In genomic region chr13:9601350-9601749, GRCm38 (mm10) we compare ENCODE assay signal across 32 mouse cellular contexts.
"Had no signal": no experiment of that assay in that cellular context is flagged by ENCODE, and none has a peak within 500 bp of the region (broad histone marks: within the 10 kb centered on the region; RNA-seq: fewer than 3 reads in every experiment).

No protein-coding gene starts in this region.

- H3K9me3 ChIP-seq: limb, embryonic 10.5 days; limb, embryonic 12.5 days; limb, embryonic 13.5 days; limb, embryonic 15.5 days; liver, embryonic 12.5 days; liver, embryonic 13.5 days; liver, embryonic 15.5 days; lung, embryonic 15.5 days; megakaryocyte, embryonic 14.5 days; midbrain, embryonic 10.5 days; midbrain, embryonic 12.5 days; midbrain, embryonic 13.5 days; midbrain, embryonic 15.5 days; neural tube, embryonic 12.5 days had no signal

- H3K27ac ChIP-seq: limb, embryonic 10.5 days; limb, embryonic 12.5 days; limb, embryonic 13.5 days; limb, embryonic 15.5 days; liver, embryonic 12.5 days; liver, embryonic 13.5 days; liver, embryonic 14.5 days; liver, embryonic 15.5 days; lung, embryonic 15.5 days; macrophage; midbrain, embryonic 10.5 days; midbrain, embryonic 12.5 days; midbrain, embryonic 13.5 days; midbrain, embryonic 15.5 days; neural tube, embryonic 12.5 days had no signal

- H3K4me3 ChIP-seq: limb, embryonic 10.5 days; limb, embryonic 12.5 days; limb, embryonic 13.5 days; limb, embryonic 15.5 days; liver, embryonic 12.5 days; liver, embryonic 13.5 days; liver, embryonic 15.5 days; lung, embryonic 15.5 days; megakaryocyte, embryonic 14.5 days; midbrain, embryonic 10.5 days; midbrain, embryonic 12.5 days; midbrain, embryonic 13.5 days; midbrain, embryonic 15.5 days; myocyte; neural tube, embryonic 12.5 days had no signal

- H3K4me2 ChIP-seq: limb, embryonic 12.5 days; limb, embryonic 13.5 days; limb, embryonic 15.5 days; liver, embryonic 11.5 days; liver, embryonic 12.5 days; liver, embryonic 13.5 days; liver, embryonic 15.5 days; lung, embryonic 14.5 days; lung, embryonic 15.5 days; midbrain, embryonic 11.5 days; midbrain, embryonic 12.5 days; midbrain, embryonic 13.5 days; midbrain, embryonic 15.5 days; neural tube, embryonic 12.5 days had no signal

- H3K27me3 ChIP-seq: limb, embryonic 12.5 days; limb, embryonic 13.5 days; limb, embryonic 15.5 days; liver, embryonic 12.5 days; liver, embryonic 13.5 days; liver, embryonic 15.5 days; lung, embryonic 15.5 days; megakaryocyte, embryonic 14.5 days; midbrain, embryonic 12.5 days; midbrain, embryonic 13.5 days; midbrain, embryonic 15.5 days; neural tube, embryonic 12.5 days had no signal

- H3K9ac ChIP-seq: limb, embryonic 12.5 days; limb, embryonic 13.5 days; limb, embryonic 15.5 days; liver, embryonic 12.5 days; liver, embryonic 13.5 days; liver, embryonic 14.5 days; liver, embryonic 15.5 days; liver, postnatal 0 days; lung, embryonic 14.5 days; lung, embryonic 15.5 days; midbrain, embryonic 12.5 days; midbrain, embryonic 13.5 days; midbrain, embryonic 15.5 days; neural tube, embryonic 12.5 days had no signal

- DNase-seq: left cerebral cortex, postnatal 4 days; liver; liver, embryonic 13.5 days; liver, postnatal 0 days; lung, adult 18-20 months; lung, adult 2 months; lung, embryonic 14.5 days; lung, postnatal 10 days; lung, postnatal 14 days; lung, postnatal 36 days; lung, postnatal 4 days; midbrain, embryonic 14.5 days had no signal

- H3K36me3 ChIP-seq: limb, embryonic 10.5 days; liver, embryonic 12.5 days; liver, embryonic 13.5 days; liver, embryonic 15.5 days; midbrain, embryonic 15.5 days had no signal

- ATAC-seq: liver, embryonic 12.5 days; liver, postnatal 0 days; lung, postnatal 0 days; midbrain, embryonic 13.5 days; midbrain, embryonic 15.5 days; midbrain, embryonic 16.5 days had no signal

- H3K4me1 ChIP-seq: limb, embryonic 10.5 days; limb, embryonic 12.5 days; limb, embryonic 13.5 days; limb, embryonic 15.5 days; liver, embryonic 12.5 days; liver, embryonic 13.5 days; liver, embryonic 15.5 days; lung, embryonic 15.5 days; midbrain, embryonic 12.5 days; midbrain, embryonic 15.5 days; neural tube, embryonic 12.5 days had no signal
